Mouse (Mus musculus): ENCODE measurements around the gene Akt2. TPM values are rescaled to one million over a fixed set of nuclear protein-coding genes. Genes with fewer than 3 reads are reported as not detected.
"Not testable (repeated sequence)": the region's sequence is repeated elsewhere in the genome, so short reads cannot be mapped to it uniquely, and the experiment has no call there.

Gene Akt2
- polyA plus RNA-seq, 1 experiment = 174 TPM

GRCm38 (mm10) chr7:27613751-27614499 is 22.6 kb downstream of the Akt2 start:
- DNase-seq (ENCODE audit: low read depth) = no peak

- no peak for DNase-seq (ENCODE audit: low read depth)
These were observed 29.7 kb downstream of the Akt2 start for GRCm38 (mm10) chr7:27621028-27621427.

- DNase-seq (ENCODE audit: low read depth) = no peak
These were observed 30.9 kb downstream of the Akt2 start for GRCm38 (mm10) chr7:27622234-27622633.

- DNase-seq (ENCODE audit: low read depth) = peak; percentile 40
These were observed 33.6 kb downstream of the Akt2 start for GRCm38 (mm10) chr7:27624967-27625366.

GRCm38 (mm10) chr7:27627707-27628106 is 36.4 kb downstream of the Akt2 start:
- no peak for DNase-seq (ENCODE audit: low read depth)

- no peak for DNase-seq (ENCODE audit: low read depth)
These were observed 36.8 kb downstream of the Akt2 start for GRCm38 (mm10) chr7:27628190-27628589.

GRCm38 (mm10) chr7:27628816-27629215 is 37.5 kb downstream of the Akt2 start:
- not testable (repeated sequence) for DNase-seq (ENCODE audit: low read depth)

GRCm38 (mm10) chr7:27631439-27631838 is 40.1 kb downstream of the Akt2 start:
- no peak for DNase-seq (ENCODE audit: low read depth)

GRCm38 (mm10) chr7:27633166-27633565 is 41.8 kb downstream of the Akt2 start:
- DNase-seq (ENCODE audit: low read depth) = no peak

GRCm38 (mm10) chr7:27634691-27635090 is 43.3 kb downstream of the Akt2 start:
- DNase-seq (ENCODE audit: low read depth) = no peak

- DNase-seq (ENCODE audit: low read depth) = not testable (repeated sequence)
These were observed 43.7 kb downstream of the Akt2 start for GRCm38 (mm10) chr7:27635094-27635493.

- DNase-seq (ENCODE audit: low read depth) = no peak
These were observed 53.1 kb downstream of the Akt2 start for GRCm38 (mm10) chr7:27644471-27644870.

GRCm38 (mm10) chr7:27646516-27646915 is 55.2 kb downstream of the Akt2 start:
- no peak for DNase-seq (ENCODE audit: low read depth)

GRCm38 (mm10) chr7:27647281-27648002 is 56.1 kb downstream of the Akt2 start:
- DNase-seq (ENCODE audit: low read depth) = no peak

GRCm38 (mm10) chr7:27649723-27650122 is 58.4 kb downstream of the Akt2 start:
- no peak for DNase-seq (ENCODE audit: low read depth)

GRCm38 (mm10) chr7:27650949-27651348 is 59.6 kb downstream of the Akt2 start:
- no peak for DNase-seq (ENCODE audit: low read depth)

GRCm38 (mm10) chr7:27653681-27654437 is 62.5 kb downstream of the Akt2 start, which contains the start of gene Ttc9b:
Gene Ttc9b, plus strand, starts transcription at chr7:27653915.
- DNase-seq (ENCODE audit: low read depth) = no peak

GRCm38 (mm10) chr7:27654607-27655276 is 63.4 kb downstream of the Akt2 start:
- DNase-seq (ENCODE audit: low read depth) = no peak

GRCm38 (mm10) chr7:27655545-27655944 is 64.2 kb downstream of the Akt2 start:
- DNase-seq (ENCODE audit: low read depth) = no peak

GRCm38 (mm10) chr7:27656600-27656999 is 65.2 kb downstream of the Akt2 start:
- DNase-seq (ENCODE audit: low read depth) = no peak

- no peak for DNase-seq (ENCODE audit: low read depth)
These were observed 66.6 kb downstream of the Akt2 start for GRCm38 (mm10) chr7:27657824-27658395.

Data from gonadal fat pad, adult 2 months (tissue).